Mouse (Mus musculus): Measurements from ENCODE around the gene Cdk19.

DNA sequence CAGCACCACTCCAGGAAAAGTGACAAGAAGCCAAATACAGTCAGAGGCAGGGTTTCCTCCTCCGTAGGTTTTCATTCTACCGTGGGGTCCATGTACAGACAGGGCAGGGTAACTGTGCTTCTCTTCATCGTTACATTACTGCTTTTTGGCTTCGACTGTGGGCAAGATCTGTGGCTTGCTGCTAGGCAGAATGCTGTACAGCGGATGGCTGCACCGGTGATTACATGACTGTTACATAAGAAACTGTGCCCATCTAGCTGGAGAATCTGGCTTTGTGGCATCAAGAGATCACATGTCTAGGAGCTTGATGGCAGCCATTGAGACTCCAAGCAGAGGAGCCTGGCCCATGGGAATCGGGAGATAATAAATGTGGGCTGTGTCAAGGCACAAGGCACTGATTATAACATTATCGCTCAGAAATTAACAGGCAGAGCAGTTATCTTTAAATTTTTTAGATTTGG, 187.0 kb downstream of the Cdk19 start:
- TF ChIP-seq CTCF (IDR thresholded peaks at IDR 0.05; ENCODE audit: insufficient read depth, low read depth, low read length) (no peak), POLR2A (IDR thresholded peaks at IDR 0.05; ENCODE audit: insufficient read depth, low read depth, low read length) (no peak)
